Mouse (Mus musculus): ENCODE results near the gene Gm4141.
"Not testable (repeated sequence)": the region's sequence is repeated elsewhere in the genome, so short reads cannot be mapped to it uniquely, and the experiment has no call there.

Gm4141 gene

DNA sequence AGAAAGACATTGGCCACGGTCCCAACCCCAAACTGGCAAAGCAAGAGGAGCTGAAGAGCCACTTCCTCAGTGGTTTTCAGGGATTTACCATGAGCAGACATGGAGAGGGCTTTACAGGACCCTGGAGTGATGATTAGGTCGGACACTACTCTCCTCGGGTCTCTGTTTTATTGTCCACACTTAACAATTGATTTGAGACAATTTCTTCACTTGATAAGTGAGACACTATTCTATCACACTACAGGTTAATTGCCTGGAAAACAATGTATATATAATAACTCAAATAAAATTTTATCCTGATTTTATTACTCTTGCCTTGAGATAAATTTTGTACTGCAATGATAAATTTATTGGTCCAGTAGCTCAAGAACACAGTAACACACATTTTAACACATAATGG is at the start of gene Gm4141:
Gm4141 (minus strand) TSS at position 101 of the 400 bp plus-strand sequence.
- not testable (repeated sequence) for DNase-seq (ENCODE audit: low read depth, low spot score)

- DNase-seq (ENCODE audit: low read depth, low spot score) = not testable (repeated sequence)
Measured at GRCm38 (mm10) chr7:20598921-20599320, 22.9 kb upstream of the Gm4141 start, which contains the start of gene Gm4513. Gene Gm4513, minus strand, starts transcription at chr7:20599021.

DNA sequence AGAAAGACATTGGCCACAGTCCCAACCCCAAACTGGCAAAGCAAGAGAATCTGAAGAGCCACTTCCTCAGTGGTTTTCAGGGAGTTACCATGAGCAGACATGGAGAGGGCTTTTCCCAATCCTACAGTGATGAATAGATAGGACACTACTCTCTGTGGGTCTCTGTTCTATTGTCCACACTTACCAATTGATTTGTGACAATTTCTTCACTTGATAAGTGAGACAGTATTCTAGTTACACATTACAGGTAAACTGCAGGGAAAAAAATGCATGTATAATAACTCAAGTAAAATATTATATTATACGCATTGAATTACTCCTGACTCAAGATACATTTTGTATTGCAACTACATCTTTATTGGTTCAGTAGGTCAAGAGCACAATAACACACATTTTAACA is 30.4 kb downstream of the Gm4141 start, which contains the start of gene Gm5726:
Gm5726 (minus strand) TSS at position 101 of the 400 bp plus-strand sequence.
- DNase-seq (ENCODE audit: low read depth, low spot score) = not testable (repeated sequence)

DNA sequence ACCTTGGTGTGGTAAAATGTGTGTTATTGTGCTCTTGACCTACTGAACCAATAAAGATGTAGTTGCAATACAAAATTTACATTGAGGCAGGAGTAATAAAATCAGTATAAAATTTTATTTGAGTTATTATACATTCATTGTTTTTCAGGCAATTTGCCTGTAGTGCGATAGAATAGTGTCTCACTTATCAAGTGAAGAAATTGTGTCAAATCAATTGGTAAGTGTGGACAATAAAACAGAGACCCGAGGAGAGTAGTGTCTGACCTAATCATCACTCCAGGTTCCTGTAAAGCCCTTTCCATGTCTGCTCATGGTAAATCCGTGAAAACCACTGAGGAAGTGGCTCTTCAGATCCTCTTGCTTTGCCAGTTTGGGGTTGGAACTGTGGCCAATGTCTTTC is 42.5 kb downstream of the Gm4141 start, which contains the start of gene Vmn1r104:
Vmn1r104 (plus strand) TSS at position 301 of the 400 bp plus-strand sequence.
- not testable (repeated sequence) for DNase-seq (ENCODE audit: low read depth, low spot score)
